Mouse (Mus musculus): ENCODE data around the gene Pnrc2.

Gene Pnrc2

DNA sequence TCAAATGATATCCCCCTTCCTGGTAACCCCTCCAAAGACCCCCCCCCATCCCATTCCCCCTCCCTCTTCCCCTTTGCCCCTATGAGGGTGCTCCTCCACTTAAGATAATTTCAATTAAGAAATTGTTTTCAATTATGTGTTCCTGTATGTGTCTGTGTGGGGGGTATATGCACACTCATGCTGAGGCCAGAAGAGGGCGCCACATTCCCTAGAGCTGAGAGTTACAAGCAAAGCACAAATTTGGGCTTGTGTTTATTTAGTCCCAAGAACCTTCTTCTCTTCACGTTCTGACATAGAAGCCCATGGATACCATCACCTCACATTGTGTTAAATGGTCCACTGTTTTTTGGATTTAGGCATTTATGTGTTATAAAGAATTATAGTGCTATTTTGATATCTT lies 50.4 kb downstream of the Pnrc2 start:
- peak; percentile 47 for DNase-seq (ENCODE audit: low spot score)

DNA sequence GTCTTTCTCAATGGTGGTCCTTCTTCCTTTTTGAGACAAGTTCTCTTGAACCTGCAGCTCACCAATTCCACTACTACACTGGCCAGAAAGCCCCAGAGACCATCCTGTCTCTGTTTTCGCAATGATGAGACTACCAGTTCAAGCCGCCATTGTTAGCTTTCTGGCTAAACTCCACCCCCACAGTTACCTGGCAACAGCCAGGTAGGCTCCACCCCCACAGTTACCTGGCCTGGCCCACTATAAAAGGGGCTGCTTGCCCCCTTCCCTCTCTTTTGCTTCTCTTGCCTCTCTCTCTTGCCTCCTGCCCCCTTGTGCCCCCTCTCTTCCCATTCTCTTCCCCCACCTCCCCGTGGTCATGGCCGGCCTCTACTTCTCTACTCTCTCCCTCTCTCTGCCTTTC lies 51.9 kb downstream of the Pnrc2 start:
- no peak for DNase-seq (ENCODE audit: low spot score)
